Mouse (Mus musculus) heart, adult 2 months (tissue): ENCODE data around the gene Senp3. TPM values are rescaled to one million over a fixed set of nuclear protein-coding genes. Genes with fewer than 3 reads are reported as not detected.

Experiments used
- DNase-seq, 2 experiments: peaks; one replicate each; pipeline ENCODE4 v3.0.0; 2021
- H3K27ac ChIP-seq: fragments of 200-600 bp; 2 replicates; pipeline ENCODE4 v1.8.1; 2022
- H3K27me3 ChIP-seq: fragments of 200-500 bp; 2 replicates; pipeline ENCODE4 v1.6.1; 2012; ENCODE audit warnings: mild to moderate bottlenecking, low read length, inconsistent platforms, mixed read lengths; ENCODE audit not compliant: control insufficient read depth, insufficient read depth
- H3K36me3 ChIP-seq: fragments of 200-500 bp; 2 replicates; pipeline ENCODE4 v1.6.1; 2012; ENCODE audit warnings: low read length, inconsistent platforms; ENCODE audit not compliant: control insufficient read depth, insufficient read depth
- H3K4me1 ChIP-seq: fragments of 200-500 bp; 2 replicates; pipeline ENCODE4 v1.6.1; 2011; ENCODE audit warnings: low read length; ENCODE audit not compliant: control insufficient read depth, insufficient read depth
- H3K4me3 ChIP-seq: fragments of 200-600 bp; 2 replicates; pipeline ENCODE4 v1.8.1; 2022
- H3K79me2 ChIP-seq: fragments of 200-500 bp; replicated peaks from 2 replicates; pipeline ENCODE4 v1.6.1; 2012; ENCODE audit warnings: mild to moderate bottlenecking, inconsistent platforms, low read length, moderate library complexity, mixed read lengths; ENCODE audit not compliant: control insufficient read depth, insufficient read depth
- H3K9ac ChIP-seq: fragments of 200-500 bp; 2 replicates; pipeline ENCODE4 v1.6.1; 2012; ENCODE audit warnings: low read depth, mild to moderate bottlenecking, control low read depth, inconsistent platforms, low read length, mixed read lengths
- CTCF ChIP-seq: fragments of 200-600 bp; IDR thresholded peaks from 2 replicates; pipeline ENCODE4 v1.8.1; 2022; ENCODE audit warnings: antibody characterized with exemption, mild to moderate bottlenecking, moderate library complexity
- EP300 ChIP-seq: fragments of 200-500 bp; IDR thresholded peaks from 2 replicates; pipeline ENCODE4 v1.6.1; 2011; ENCODE audit warnings: low read depth, low read length, control low read depth; ENCODE audit not compliant: insufficient read depth
- POLR2A ChIP-seq: fragments of 200-500 bp; IDR thresholded peaks from 2 replicates; pipeline ENCODE4 v1.6.1; 2011; ENCODE audit warnings: mild to moderate bottlenecking, low read depth, low read length, control low read depth; ENCODE audit not compliant: insufficient read depth
- WGBS: fragments of 180-500 bp; shearing (Covaris S2); methylation state at CpG from one replicate; pipeline ENCODE4 v1.1.7; 2018; 5-methylcytosine and 5-hydroxymethylcytosine counted together
- intact Hi-C: fragments of 180-260 bp; cut with DNase I; formaldehyde crosslinking; loops from one replicate; pipeline ENCODE4 v1.15.1; 2025
- polyA plus RNA-seq: library from polyadenylated mRNA; depleted of rRNA; stranded (reverse); fragments of >200 nt; gene quantifications from 2 replicates; pipeline ENCODE4 v1.2.3, GENCODE M21; 2012
- total RNA-seq, 2 experiments: library from RNA; stranded (reverse); gene quantifications; 2 replicates each; pipeline ENCODE4 v1.2.3; 2021

The Senp3 gene
- total and polyA plus RNA-seq, 3 experiments: 31.1 to 35.1 (median 33.2) TPM

DNA sequence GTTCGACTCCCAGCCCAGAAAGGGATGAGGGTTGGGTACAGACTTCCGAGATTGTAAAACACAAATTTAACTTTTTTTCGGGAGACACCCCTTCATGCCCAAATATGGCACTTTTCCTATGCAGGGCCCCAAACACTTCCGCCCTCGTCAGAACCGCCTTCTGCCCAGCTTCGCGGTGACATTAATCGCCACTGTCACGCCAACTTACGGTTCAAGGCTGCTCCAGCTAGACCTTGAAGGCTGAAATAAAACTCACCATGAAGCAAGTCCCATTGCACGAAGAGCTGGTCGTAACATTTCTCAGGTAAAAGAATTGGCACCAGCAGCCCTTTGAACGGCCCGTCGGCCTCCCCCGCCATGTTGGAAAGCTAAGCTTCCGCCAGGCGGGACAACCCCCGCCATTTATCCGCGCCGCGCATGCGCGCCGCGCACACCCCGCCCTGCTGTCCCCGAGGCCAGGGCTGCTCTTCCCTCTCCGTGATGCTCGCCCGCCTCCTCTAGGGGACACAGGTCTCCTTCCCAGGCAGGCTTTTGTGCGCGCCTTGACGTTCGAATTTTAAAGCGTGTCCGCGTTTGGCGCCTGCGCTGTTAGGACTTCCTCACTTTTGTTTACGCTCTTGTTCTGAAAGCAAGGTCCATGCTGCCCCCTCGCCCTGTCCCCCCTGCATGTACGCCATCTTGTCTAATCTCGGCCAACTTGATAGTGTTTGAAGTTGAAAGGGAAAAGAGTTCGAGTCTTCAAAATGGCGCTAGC, 19.5 kb downstream of the Senp3 start, which contains the start of gene Mpdu1:
Gene Mpdu1, minus strand, starts transcription at position 430 of the 754 bp plus-strand sequence.
- peak; percentile 93 to 97 for DNase-seq
- H3K4me1 ChIP-seq: peaks cover 6% of the 10 kb centered on the region
- no peaks in the 10 kb centered on the region for H3K79me2 ChIP-seq
- WGBS: under 1% methylated on average over 48 of the region's 48 CpGs
- H3K9ac ChIP-seq: peak within 1 kb of the TSS; percentile 55
- TF ChIP-seq EP300 (peak; percentile 56), CTCF (peak; percentile 67), POLR2A (peak; percentile 92)
- intact Hi-C loops: no loop called here
- H3K27ac ChIP-seq: peak within 1 kb of the TSS; percentile 98
- no peaks in the 10 kb centered on the region for H3K27me3 ChIP-seq
- H3K4me3 ChIP-seq: peak within 1 kb of the TSS; percentile 79
- H3K36me3 ChIP-seq: no peaks in the 10 kb centered on the region

GRCm38 (mm10) chr11:69661221-69661881, 20.5 kb downstream of the Senp3 start:
- TF ChIP-seq CTCF (no peak), POLR2A (no peak), EP300 (no peak)
- Histone ChIP-seq H3K27ac (peak overlapping the region; percentile 98), H3K4me1 (peaks cover 6% of the 10 kb centered on the region), H3K27me3 (no peaks in the 10 kb centered on the region), H3K79me2 (no peaks in the 10 kb centered on the region), H3K4me3 (peak overlapping the region; percentile 79), H3K36me3 (no peaks in the 10 kb centered on the region), H3K9ac (no peak overlapping the region)
- no peak for DNase-seq
- intact Hi-C loops: no loop called here
- WGBS: 36% methylated on average over 3 of the region's 3 CpGs

DNA sequence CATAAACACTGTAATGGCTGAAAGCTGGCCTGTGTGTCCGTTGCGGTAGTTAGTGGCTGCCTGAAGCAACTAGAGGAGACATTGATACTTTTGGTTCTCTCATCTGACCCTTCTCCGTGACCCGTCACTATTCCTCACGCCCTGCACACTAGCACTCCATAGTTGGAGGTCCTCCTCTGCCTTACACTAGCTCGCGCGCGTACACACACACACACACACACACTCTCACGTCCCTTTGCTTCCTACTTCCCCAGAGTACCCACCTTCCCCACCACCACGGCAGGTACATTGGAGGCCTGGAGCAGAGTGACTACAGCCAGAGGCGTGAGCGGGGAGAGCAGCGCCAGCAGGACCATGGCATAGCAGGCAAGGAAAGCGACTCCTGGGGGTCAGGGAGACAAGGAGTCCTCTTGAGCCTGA, 24.4 kb downstream of the Senp3 start:
- Histone ChIP-seq H3K4me1 (peaks cover 2% of the 10 kb centered on the region), H3K9ac (no peak overlapping the region), H3K27me3 (no peaks in the 10 kb centered on the region), H3K4me3 (no peak overlapping the region), H3K79me2 (no peaks in the 10 kb centered on the region), H3K36me3 (no peaks in the 10 kb centered on the region), H3K27ac (no peak overlapping the region)
- intact Hi-C loops: loop anchor here (2.0 kb wide), 1 partner anchor 29 kb away; no protein-coding TSS in a partner anchor
- no peak for DNase-seq
- no peak for TF ChIP-seq POLR2A
- 0 out of 2 replicates have a peak, but pooled peaks have one; percentile 0 for TF ChIP-seq EP300
- 86% methylated on average over 15 of the region's 15 CpGs for WGBS

DNA sequence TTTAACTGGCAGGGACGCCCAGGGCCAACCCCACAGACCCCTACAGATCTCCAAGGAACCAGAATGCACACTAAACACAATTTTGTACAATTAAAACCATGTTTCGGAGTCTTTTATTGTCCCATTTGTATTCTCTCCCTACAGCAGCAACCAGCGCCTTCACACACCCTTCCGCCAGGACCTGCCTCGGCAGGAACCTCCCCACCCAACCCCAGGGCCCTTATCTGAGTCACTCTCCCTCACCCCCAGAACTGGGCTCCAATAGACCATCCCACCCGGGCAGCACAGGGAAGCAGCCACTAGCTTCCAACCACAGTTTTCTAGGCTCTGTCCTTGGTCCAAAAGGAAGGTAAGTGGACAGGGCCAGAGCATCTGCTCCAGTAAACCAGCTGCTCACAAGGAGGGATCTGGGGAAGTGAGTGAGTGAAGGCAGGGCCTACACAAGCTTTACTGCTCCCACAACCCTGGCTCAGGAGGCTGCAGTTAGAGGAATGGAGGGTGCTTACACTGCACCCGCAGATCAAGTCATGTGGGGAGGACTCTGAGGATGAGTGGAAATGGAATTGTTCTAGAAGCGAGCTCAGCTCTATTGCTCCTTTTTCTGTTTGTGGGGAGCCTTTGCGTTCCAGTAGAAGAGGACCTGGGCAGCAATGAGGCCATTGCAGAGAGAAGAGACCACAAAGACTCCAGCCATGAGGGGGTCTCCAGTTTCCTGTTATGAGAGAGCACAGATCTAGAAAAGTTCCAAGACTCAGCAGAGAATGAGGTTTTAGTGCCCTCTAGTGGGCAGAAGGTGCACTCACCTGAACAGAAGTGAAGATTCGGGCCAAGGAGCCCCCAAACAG, 25.0 kb downstream of the Senp3 start:
- H3K79me2 ChIP-seq: no peaks in the 10 kb centered on the region
- WGBS: 71% methylated on average over 10 of the region's 10 CpGs

DNA sequence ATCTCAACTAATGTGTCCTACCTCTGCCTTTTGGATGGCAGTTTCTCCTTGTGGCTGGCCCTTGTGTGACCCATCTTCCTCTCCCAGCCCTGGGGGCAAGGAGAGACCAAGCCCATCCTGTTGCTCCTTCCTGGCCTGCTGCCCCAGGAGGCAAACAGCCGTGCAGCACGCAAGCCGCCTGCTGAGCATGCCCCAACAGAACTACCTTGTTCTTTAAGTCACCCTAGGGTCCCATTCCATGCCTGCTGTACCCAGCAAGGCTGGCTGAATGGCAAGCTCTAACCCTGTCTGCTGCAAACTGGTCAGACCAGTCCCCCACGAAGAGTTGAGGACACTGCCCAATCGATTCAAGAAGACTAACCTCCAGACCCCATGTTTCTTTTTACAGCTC, 25.8 kb downstream of the Senp3 start:
- peaks cover 2% of the 10 kb centered on the region for H3K4me1 ChIP-seq
- no peak overlapping the region for H3K4me3 ChIP-seq
- intact Hi-C loops: loop anchor here (2.0 kb wide), 1 partner anchor 27 kb away; no protein-coding TSS in a partner anchor
- no peaks in the 10 kb centered on the region for H3K27me3 ChIP-seq
- WGBS: 53% methylated on average over 5 of the region's 5 CpGs
- no peaks in the 10 kb centered on the region for H3K79me2 ChIP-seq
- TF ChIP-seq CTCF (no peak), EP300 (no peak)
- DNase-seq: no peak
- H3K36me3 ChIP-seq: no peaks in the 10 kb centered on the region
- no peak overlapping the region for H3K27ac ChIP-seq
- peak overlapping the region; percentile 10; the same call in 1 of the 2 replicates for H3K9ac ChIP-seq

More for the DNA sequence above, 25.0 kb downstream of the Senp3 start:
- Histone ChIP-seq H3K27me3 (no peaks in the 10 kb centered on the region), H3K4me3 (no peak overlapping the region), H3K4me1 (peaks cover 2% of the 10 kb centered on the region), H3K27ac (no peak overlapping the region), H3K36me3 (no peaks in the 10 kb centered on the region), H3K9ac (no peak overlapping the region)
- peak; percentile 36 to 55 for DNase-seq
- peak; percentile 94 for TF ChIP-seq CTCF
- no peak for TF ChIP-seq POLR2A
- 0 out of 2 replicates have a peak, but pooled peaks have one; percentile 34 for TF ChIP-seq EP300
- intact Hi-C loops: loop anchor here (2.0 kb wide), 1 partner anchor 28 kb away; no protein-coding TSS in a partner anchor
